Mouse (Mus musculus) urinary bladder, adult 18-20 months (tissue): Measurements from ENCODE around the gene Amh.

Experiments used
- DNase-seq, 2 experiments: peaks; one replicate each; pipeline ENCODE4 v3.0.0; 2022; ENCODE audit warnings: low spot score in 2 of 2, mixed read lengths in 2 of 2

The Amh gene

GRCm38 (mm10) chr10:80785963-80786362 is 19.1 kb upstream of the Amh start:
- no peak for DNase-seq

- DNase-seq = no peak
These were observed 17.5 kb upstream of the Amh start for GRCm38 (mm10) chr10:80787517-80787916.

- no peak for DNase-seq
These were observed 14.2 kb upstream of the Amh start for GRCm38 (mm10) chr10:80790761-80791404.

- DNase-seq = no peak
These were observed 13.4 kb upstream of the Amh start for GRCm38 (mm10) chr10:80791476-80792174.

GRCm38 (mm10) chr10:80792175-80793032 is 12.6 kb upstream of the Amh start:
- DNase-seq = no peak

GRCm38 (mm10) chr10:80793033-80793784 is 11.8 kb upstream of the Amh start:
- DNase-seq = no peak

- DNase-seq = no peak
These were observed 11.2 kb upstream of the Amh start for GRCm38 (mm10) chr10:80793803-80794202.

GRCm38 (mm10) chr10:80794750-80795149 is 10.3 kb upstream of the Amh start:
- no peak for DNase-seq

GRCm38 (mm10) chr10:80796307-80796848 is 8.7 kb upstream of the Amh start:
- DNase-seq = no peak

GRCm38 (mm10) chr10:80797186-80798149 is 7.6 kb upstream of the Amh start:
- DNase-seq = peak in 1 of 2 experiments; percentile 48

- DNase-seq = peak; percentile 91 to 96
These were observed 6.7 kb upstream of the Amh start, which contains the start of the genes Sf3a2 and Plekhj1 for GRCm38 (mm10) chr10:80798150-80799006. TSS of gene Sf3a2 (plus strand) at chr10:80798198. TSS of gene Plekhj1 (minus strand) at chr10:80798626.

GRCm38 (mm10) chr10:80799070-80799566 is 5.9 kb upstream of the Amh start:
- DNase-seq = no peak

GRCm38 (mm10) chr10:80802204-80802912 is 2.7 kb upstream of the Amh start:
- no peak for DNase-seq

GRCm38 (mm10) chr10:80802996-80803395 is 2.0 kb upstream of the Amh start:
- no peak for DNase-seq

GRCm38 (mm10) chr10:80804340-80804739 is 703 bp upstream of the Amh start:
- DNase-seq = no peak

GRCm38 (mm10) chr10:80805322-80805721 is 279 bp downstream of the Amh start:
- DNase-seq = no peak

GRCm38 (mm10) chr10:80805925-80806324 is 882 bp downstream of the Amh start:
- DNase-seq = peak in 1 of 2 experiments; percentile 69

- DNase-seq = no peak
These were observed 1.5 kb downstream of the Amh start for GRCm38 (mm10) chr10:80806341-80807056.
